Mouse (Mus musculus) bone marrow macrophage, adult 2 months (primary cell): ENCODE results near the gene Slc10a6.

Experiments
- CTCF ChIP-seq: IDR thresholded peaks from 2 replicates; pipeline ENCODE4 v1.5.1; 2012; ENCODE audit warnings: low read depth, mild to moderate bottlenecking, low read length, moderate library complexity
- POLR2A ChIP-seq: IDR thresholded peaks from 2 replicates; pipeline ENCODE4 v1.6.1; 2012; ENCODE audit warnings: mild to moderate bottlenecking, low read depth, low read length, borderline replicate concordance

GRCm38 (mm10) chr5:103596467-103597146 lies 32.6 kb downstream of the Slc10a6 start:
- TF ChIP-seq CTCF (no peak), POLR2A (no peak)
